Comparison of ENCODE assay signal across 30 mouse cellular contexts in the genomic region with DNA sequence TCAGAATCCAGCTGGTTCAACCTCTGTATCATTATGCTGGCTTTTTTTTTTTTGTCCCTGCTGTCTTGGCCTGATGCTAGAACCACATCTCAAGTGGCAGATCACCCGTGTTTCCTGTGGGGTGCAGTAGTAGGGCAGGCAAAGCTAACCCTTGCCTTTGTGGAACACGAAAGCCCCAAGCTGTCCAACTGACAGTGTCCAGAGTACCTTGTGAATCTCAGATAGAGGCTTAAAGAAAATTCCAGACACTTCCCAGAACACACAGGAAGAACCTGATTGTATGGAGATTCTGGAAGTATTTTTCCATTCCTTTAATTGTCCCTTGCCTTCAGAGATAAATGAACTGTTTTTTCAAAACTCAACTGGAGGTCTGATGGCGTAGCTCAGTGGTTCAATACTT. TPM values are rescaled to one million over a fixed set of nuclear protein-coding genes. Genes with fewer than 3 reads are reported as not detected.
DNase-seq lines count a peak whose midpoint lies in the region; ATAC-seq lines count a peak whose summit lies in the region.
"Had no signal": no experiment of that assay in that cellular context is flagged by ENCODE, and none has a peak within 500 bp of the region (broad histone marks: within the 10 kb centered on the region; RNA-seq: fewer than 3 reads in every experiment).

No protein-coding gene starts in this region.

- DNase-seq in heart, adult 11 months = peak; percentile 92
- no peak for DNase-seq in heart, postnatal 14 days
- DNase-seq in heart, postnatal 10 days = no peak
- peak; percentile 70 for DNase-seq in MN1 (ENCODE audit: low spot score)
- DNase-seq: adrenal gland, adult 8-10 months; cerebellum, adult 2 months; cerebellum, postnatal 14 days; gastrocnemius, postnatal 10 days; kidney, adult 2 months; liver, embryonic 13.5 days; lung, adult 18-20 months; lung, postnatal 4 days; right cerebral cortex, postnatal 4 days; thymus, postnatal 14 days had no signal

- peak overlapping the region; percentile 83 for H3K27ac ChIP-seq in heart, embryonic 13.5 days (replicated peaks)
- peak overlapping the region; percentile 26; the same call in 1 of the 2 replicates for H3K27ac ChIP-seq in stomach, embryonic 15.5 days
- H3K27ac ChIP-seq in hindbrain, embryonic 16.5 days (ENCODE audit: low read depth, low read length) = no peak overlapping the region
- H3K27ac ChIP-seq: embryonic facial prominence, embryonic 10.5 days; embryonic facial prominence, embryonic 15.5 days; forebrain, embryonic 12.5 days; hindbrain, embryonic 12.5 days; kidney, postnatal 0 days; limb, embryonic 10.5 days; limb, embryonic 15.5 days; liver, embryonic 13.5 days; midbrain, embryonic 12.5 days; neural tube, embryonic 12.5 days had no signal

- H3K4me1 ChIP-seq in heart, embryonic 13.5 days = peaks cover 51% of the 10 kb centered on the region
- peaks cover 10% of the 10 kb centered on the region for H3K4me1 ChIP-seq in stomach, embryonic 15.5 days
- H3K4me1 ChIP-seq in hindbrain, embryonic 16.5 days (ENCODE audit: control insufficient read depth, insufficient read depth, low read depth, low read length) = peaks cover under 1% of the 10 kb centered on the region; the same call in 1 of the 2 replicates
- H3K4me1 ChIP-seq: midbrain, embryonic 12.5 days had no signal

- peaks cover 69% of the 10 kb centered on the region for H3K36me3 ChIP-seq in heart, embryonic 13.5 days
- H3K36me3 ChIP-seq in stomach, embryonic 15.5 days = peaks cover 17% of the 10 kb centered on the region
- no peaks in the 10 kb centered on the region for H3K36me3 ChIP-seq in hindbrain, embryonic 16.5 days (ENCODE audit: control insufficient read depth, insufficient read depth, low read length)
- H3K36me3 ChIP-seq: forebrain, embryonic 12.5 days; hindbrain, embryonic 12.5 days; midbrain, embryonic 12.5 days; neural tube, embryonic 12.5 days had no signal

- 31% methylated on average over 3 of the region's 3 CpGs for WGBS in heart, embryonic 13.5 days
- 57% methylated on average over 3 of the region's 3 CpGs for WGBS in stomach, embryonic 15.5 days
- 74% methylated on average over 3 of the region's 3 CpGs for WGBS in hindbrain, embryonic 16.5 days

- no peaks in the 10 kb centered on the region for H3K9me3 ChIP-seq in heart, embryonic 13.5 days
- no peaks in the 10 kb centered on the region for H3K9me3 ChIP-seq in stomach, embryonic 15.5 days
- no peaks in the 10 kb centered on the region for H3K9me3 ChIP-seq in hindbrain, embryonic 16.5 days (ENCODE audit: control insufficient read depth, low read length)
- H3K9me3 ChIP-seq: embryonic facial prominence, embryonic 15.5 days; forebrain, embryonic 12.5 days; hindbrain, embryonic 12.5 days; limb, embryonic 15.5 days; liver, embryonic 13.5 days had no signal

- peak overlapping the region; percentile 33; the same call in 1 of the 2 replicates for H3K9ac ChIP-seq in heart, embryonic 13.5 days
- H3K9ac ChIP-seq in stomach, embryonic 15.5 days = no peak overlapping the region
- H3K9ac ChIP-seq in hindbrain, embryonic 16.5 days (ENCODE audit: low read depth, low read length) = no peak overlapping the region
- H3K9ac ChIP-seq: embryonic facial prominence, embryonic 15.5 days; forebrain, embryonic 12.5 days; hindbrain, embryonic 12.5 days; limb, embryonic 15.5 days; liver, embryonic 13.5 days; midbrain, embryonic 12.5 days; neural tube, embryonic 12.5 days had no signal

- H3K27me3 ChIP-seq in heart, embryonic 13.5 days (replicated peaks) = no peaks in the 10 kb centered on the region
- H3K27me3 ChIP-seq in stomach, embryonic 15.5 days (replicated peaks) = no peaks in the 10 kb centered on the region
- H3K27me3 ChIP-seq in hindbrain, embryonic 16.5 days (replicated peaks; ENCODE audit: control insufficient read depth, insufficient read depth, low read length) = no peaks in the 10 kb centered on the region
- H3K27me3 ChIP-seq: CH12.LX; embryonic facial prominence, embryonic 15.5 days; forebrain, embryonic 12.5 days; hindbrain, embryonic 12.5 days; limb, embryonic 15.5 days; liver, embryonic 13.5 days; neural tube, embryonic 12.5 days had no signal

- no peak overlapping the region for H3K4me3 ChIP-seq in heart, embryonic 13.5 days
- H3K4me3 ChIP-seq in stomach, embryonic 15.5 days (replicated peaks) = no peak overlapping the region
- no peak overlapping the region for H3K4me3 ChIP-seq in hindbrain, embryonic 16.5 days (ENCODE audit: low read length)
- H3K4me3 ChIP-seq: embryonic facial prominence, embryonic 10.5 days; embryonic facial prominence, embryonic 15.5 days; forebrain, embryonic 12.5 days; hindbrain, embryonic 12.5 days; limb, embryonic 10.5 days; limb, embryonic 15.5 days; liver, embryonic 13.5 days; megakaryocyte, embryonic 14.5 days; midbrain, embryonic 12.5 days; myocyte; neural tube, embryonic 12.5 days had no signal

- no peak for ATAC-seq in heart, embryonic 13.5 days (ENCODE audit: extremely low read depth, insufficient number of reproducible peaks, low FRiP score, low TSS enrichment)
- ATAC-seq in stomach, embryonic 15.5 days (ENCODE audit: insufficient read depth, low FRiP score, low read depth) = no peak
- ATAC-seq in hindbrain, embryonic 16.5 days = no peak
- ATAC-seq: lung, postnatal 0 days had no signal

- intact Hi-C loops in heart, postnatal 14 days (cut with DNase I) = no loop called here
- intact Hi-C loops in heart, postnatal 10 days (cut with DNase I) = no loop called here

- no peak overlapping the region for H3K4me2 ChIP-seq in heart, embryonic 13.5 days
- no peak overlapping the region for H3K4me2 ChIP-seq in stomach, embryonic 15.5 days
- H3K4me2 ChIP-seq in hindbrain, embryonic 16.5 days (ENCODE audit: low read length) = no peak overlapping the region
- H3K4me2 ChIP-seq: embryonic facial prominence, embryonic 15.5 days; forebrain, embryonic 12.5 days; hindbrain, embryonic 12.5 days; limb, embryonic 15.5 days; liver, embryonic 13.5 days; midbrain, embryonic 12.5 days; neural tube, embryonic 12.5 days had no signal

RNA-seq across cellular contexts. Expression of gene Igf2r, which starts 4.5 kb away (rescaled TPM):
- total RNA-seq in heart, postnatal 14 days (2021) = 100 to 1,000 TPM; 131 to 132 TPM
- 142 and 143 TPM in 2 replicates for polyA plus RNA-seq in heart, embryonic 13.5 days (2015; fragmentation: Nextera tagmentation; extraction: Ambion mirVana)
- total RNA-seq in heart, postnatal 10 days (2021) = 100 to 1,000 TPM; 180 to 214 TPM
- polyA plus RNA-seq in stomach, embryonic 15.5 days (2015; fragmentation: Nextera tagmentation; extraction: Ambion mirVana) = 35.1 and 36.1 TPM in 2 replicates
- polyA plus RNA-seq in hindbrain, embryonic 16.5 days (2015; fragmentation: Nextera tagmentation; extraction: Ambion mirVana) = 6.4 and 10.1 TPM in 2 replicates

Comparison
In these comparisons a context has a peak if more than half of its experiments do, and no peak if none do; other contexts are left out.
1. DNase-seq: peak in heart, adult 11 months (single experiment) and MN1 (single experiment); none in heart, postnatal 14 days (0 of 2) and heart, postnatal 10 days (0 of 2).